Comparison of ENCODE assay signal across 8 mouse cellular contexts in genomic region chr2:140670457-140670856, GRCm38 (mm10). TPM values are rescaled to one million over a fixed set of nuclear protein-coding genes. Genes with fewer than 3 reads are reported as not detected.
DNase-seq lines count a peak whose midpoint lies in the region; ATAC-seq and TF ChIP-seq lines count a peak whose summit lies in the region.

No protein-coding gene starts in this region.

- DNase-seq in heart, adult 2 months, result peak in 1 of 2 experiments; percentile 7
- no peak for DNase-seq in heart, adult 8-10 months (ENCODE audit: low spot score)
- peak; percentile 77 for DNase-seq in embryo, embryonic 10.5 days (ENCODE audit: low spot score)
- peak; percentile 24 to 25 for DNase-seq in heart, postnatal 10 days
- DNase-seq in layer of hippocampus, adult 11-12 months (ENCODE audit: low spot score), result peak; percentile 55
- DNase-seq in liver, embryonic 13.5 days, result no peak
- no peak for DNase-seq in T-cell, adult 2 months (ENCODE audit: low spot score)

- H3K79me2 ChIP-seq in heart, adult 2 months (replicated peaks; ENCODE audit: control insufficient read depth, insufficient read depth, low read length), result no peaks in the 10 kb centered on the region

- no peak for TF ChIP-seq POLR2A in heart, adult 2 months (IDR thresholded peaks at IDR 0.05; ENCODE audit: insufficient read depth, low read depth, low read length)

- no peak overlapping the region for H3K27ac ChIP-seq in heart, adult 2 months
- H3K27ac ChIP-seq in liver, embryonic 13.5 days, result no peak overlapping the region
- H3K27ac ChIP-seq in neural tube, embryonic 14.5 days (ENCODE audit: low read depth, low read length), result peak overlapping the region; percentile 81

- H3K4me1 ChIP-seq in heart, adult 2 months (ENCODE audit: control insufficient read depth, insufficient read depth, low read length), result peaks cover 2% of the 10 kb centered on the region; the same call in 1 of the 2 replicates
- 0 out of 2 replicates have a peak, but pooled peaks cover 4% of the 10 kb centered on the region for H3K4me1 ChIP-seq in liver, embryonic 13.5 days (replicated peaks)
- peaks cover 8% of the 10 kb centered on the region; the same call in 1 of the 2 replicates for H3K4me1 ChIP-seq in neural tube, embryonic 14.5 days (ENCODE audit: control insufficient read depth, insufficient read depth, low read length)

- TF ChIP-seq CTCF in heart, adult 2 months (IDR thresholded peaks at IDR 0.05), result no peak

- H3K27me3 ChIP-seq in heart, adult 2 months (ENCODE audit: control insufficient read depth, insufficient read depth, low read length), result no peaks in the 10 kb centered on the region
- H3K27me3 ChIP-seq in liver, embryonic 13.5 days, result peaks cover 4% of the 10 kb centered on the region
- no peaks in the 10 kb centered on the region for H3K27me3 ChIP-seq in neural tube, embryonic 14.5 days (ENCODE audit: control insufficient read depth, insufficient read depth, low read length)

- no peak for TF ChIP-seq EP300 in heart, adult 2 months (IDR thresholded peaks at IDR 0.05; ENCODE audit: insufficient read depth, low read depth, low read length)

- 5% methylated on average over 12 of the region's 12 CpGs for WGBS in heart, adult 2 months
- 6% methylated on average over 12 of the region's 12 CpGs for WGBS in liver, embryonic 13.5 days (ENCODE audit: insufficient replicate concordance)
- under 1% methylated on average over 12 of the region's 12 CpGs for WGBS in neural tube, embryonic 14.5 days

- no peak overlapping the region for H3K9ac ChIP-seq in heart, adult 2 months (ENCODE audit: low read depth, low read length)
- H3K9ac ChIP-seq in liver, embryonic 13.5 days, result peak overlapping the region; percentile 30; the same call in 1 of the 2 replicates
- H3K9ac ChIP-seq in neural tube, embryonic 14.5 days (replicated peaks; ENCODE audit: low read depth, low read length), result peak overlapping the region; percentile 69

- no peaks in the 10 kb centered on the region for H3K9me3 ChIP-seq in liver, embryonic 13.5 days (replicated peaks)
- H3K9me3 ChIP-seq in neural tube, embryonic 14.5 days (ENCODE audit: control insufficient read depth, low read length), result no peaks in the 10 kb centered on the region

- ATAC-seq in liver, embryonic 13.5 days (ENCODE audit: low read depth), result no peak
- ATAC-seq in neural tube, embryonic 14.5 days (ENCODE audit: low read depth), result peak; percentile 57

- H3K36me3 ChIP-seq in heart, adult 2 months (ENCODE audit: control insufficient read depth, insufficient read depth, low read length), result no peaks in the 10 kb centered on the region
- no peaks in the 10 kb centered on the region for H3K36me3 ChIP-seq in liver, embryonic 13.5 days
- H3K36me3 ChIP-seq in neural tube, embryonic 14.5 days (ENCODE audit: control insufficient read depth, insufficient read depth, low read length), result no peaks in the 10 kb centered on the region

- H3K4me2 ChIP-seq in liver, embryonic 13.5 days, result peak overlapping the region; percentile 66
- peak overlapping the region; percentile 61 for H3K4me2 ChIP-seq in neural tube, embryonic 14.5 days (ENCODE audit: low read depth, low read length)

- intact Hi-C loops in heart, adult 2 months (cut with DNase I), result no loop called here
- intact Hi-C loops in heart, postnatal 10 days (cut with DNase I), result loop anchor here (2.0 to 5.0 kb wide), 2 partner anchors 724 to 1387 kb away; no protein-coding TSS in a partner anchor

- peak overlapping the region; percentile 50 for H3K4me3 ChIP-seq in heart, adult 2 months
- peak overlapping the region; percentile 46 for H3K4me3 ChIP-seq in liver, embryonic 13.5 days (replicated peaks)
- peak overlapping the region; percentile 56 for H3K4me3 ChIP-seq in neural tube, embryonic 14.5 days (ENCODE audit: low read depth, low read length)

RNA-seq across cellular contexts. Expression of gene Flrt3, which starts 0.8 kb away (rescaled TPM):
- under 1 TPM; 0.34 to 0.48 TPM for total RNA-seq in heart, adult 2 months (2021)
- 0.06 and 0.44 TPM in 2 replicates for polyA plus RNA-seq in heart, adult 2 months (2012; rRNA removed)
- under 1 TPM; 0.14 to 0.35 (median 0.28) TPM for total RNA-seq in heart, adult 8-10 months (2022)
- under 1 TPM; 0.69 to 0.87 TPM for total RNA-seq in heart, postnatal 10 days (2021)
- 1.2 and 1.7 TPM in 2 replicates for polyA plus RNA-seq in liver, embryonic 13.5 days (2015; fragmentation: Nextera tagmentation; extraction: Ambion mirVana)
- 53.4 and 53.7 TPM in 2 replicates for polyA plus RNA-seq in neural tube, embryonic 14.5 days (2014; fragmentation: Nextera tagmentation; extraction: Ambion mirVana)

Comparison
In these comparisons a context has a peak if more than half of its experiments do, and no peak if none do; other contexts are left out.
1. DNase-seq: peak in embryo, embryonic 10.5 days (single experiment), heart, postnatal 10 days (2 of 2) and layer of hippocampus, adult 11-12 months (single experiment); none in heart, adult 8-10 months (single experiment), liver, embryonic 13.5 days (single experiment) and T-cell, adult 2 months (single experiment).
2. Peak in every context shown above with its lines, with median percentiles within 50 percentile points of each other: H3K4me3 ChIP-seq.